Mouse (Mus musculus) small intestine, adult 2 months (tissue): Measurements from ENCODE around the gene Hist1h2bl. TPM values are rescaled to one million over a fixed set of nuclear protein-coding genes. Genes with fewer than 3 reads are reported as not detected.
"Not testable (repeated sequence)": the region's sequence is repeated elsewhere in the genome, so short reads cannot be mapped to it uniquely, and the experiment has no call there.

Source experiments
- H3K27ac ChIP-seq: fragments of 200-500 bp; 2 replicates; pipeline ENCODE4 v1.5.1; 2012; ENCODE audit warnings: low read depth, low read length, control low read depth, inconsistent platforms; ENCODE audit not compliant: insufficient read depth
- H3K27me3 ChIP-seq: fragments of 200-500 bp; 2 replicates; pipeline ENCODE4 v1.6.1; 2012; ENCODE audit warnings: mild to moderate bottlenecking, moderate library complexity, low read length, inconsistent platforms; ENCODE audit not compliant: control insufficient read depth, insufficient read depth
- H3K36me3 ChIP-seq: fragments of 200-500 bp; 2 replicates; pipeline ENCODE4 v1.6.1; 2012; ENCODE audit warnings: mild to moderate bottlenecking, low read length, control low read depth, inconsistent platforms; ENCODE audit not compliant: control insufficient read depth, insufficient read depth
- H3K4me1 ChIP-seq: fragments of 200-500 bp; 2 replicates; pipeline ENCODE4 v1.6.1; 2012; ENCODE audit warnings: low read length, inconsistent platforms, mixed read lengths; ENCODE audit not compliant: control insufficient read depth, insufficient read depth, insufficient read length
- H3K4me3 ChIP-seq: fragments of 200-500 bp; 2 replicates; pipeline ENCODE4 v1.5.1; 2012; ENCODE audit warnings: low read depth, mild to moderate bottlenecking, control low read depth, inconsistent platforms, low read length, moderate library complexity
- CTCF ChIP-seq: fragments of 200-500 bp; IDR thresholded peaks from 2 replicates; pipeline ENCODE4 v1.5.1; 2012; ENCODE audit warnings: low read depth, mild to moderate bottlenecking, control low read depth, inconsistent platforms, low read length, moderate library complexity, mixed read lengths; ENCODE audit not compliant: insufficient replicate concordance, insufficient read length; ENCODE audit errors: extremely low read depth
- POLR2A ChIP-seq: fragments of 200-500 bp; IDR thresholded peaks from 2 replicates; pipeline ENCODE4 v1.6.1; 2012; ENCODE audit warnings: low read depth, mild to moderate bottlenecking, control low read depth, inconsistent platforms, low read length, moderate library complexity
- WGBS: fragments of 180-500 bp; shearing (Covaris S2); methylation state at CpG from one replicate; pipeline ENCODE4 v1.1.7; 2018; 5-methylcytosine and 5-hydroxymethylcytosine counted together
- polyA plus RNA-seq: library from polyadenylated mRNA; depleted of rRNA; stranded (reverse); fragments of >200 nt; gene quantifications from 2 replicates; pipeline ENCODE4 v1.2.3, GENCODE M21; 2012

The Hist1h2bl gene
- polyA plus RNA-seq, 1 experiment = 15.7 TPM

DNA sequence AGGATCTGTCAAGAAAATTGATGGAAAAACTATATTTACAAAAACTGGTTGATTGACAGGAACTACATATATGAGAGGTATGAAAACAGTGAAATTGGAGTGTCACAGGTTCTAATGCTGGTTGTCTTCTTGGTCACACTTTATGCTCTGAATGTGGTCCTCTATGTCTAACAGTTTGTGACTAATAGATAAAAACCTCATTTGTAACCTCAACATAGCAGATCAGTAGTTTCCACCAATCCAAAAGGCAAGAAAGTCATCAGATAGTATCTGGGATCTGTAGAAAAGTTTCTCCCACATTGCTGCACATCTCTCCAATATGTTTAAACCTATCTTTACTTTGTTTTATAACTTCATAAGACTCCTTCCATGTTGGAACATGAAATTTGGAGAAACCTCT is 35.5 kb upstream of the Hist1h2bl start:
- Histone ChIP-seq H3K27me3 (no peaks in the 10 kb centered on the region), H3K4me1 (peaks cover 3% of the 10 kb centered on the region; the same call in 1 of the 2 replicates), H3K27ac (no peak overlapping the region), H3K4me3 (no peak overlapping the region), H3K36me3 (no peaks in the 10 kb centered on the region; the same call in 1 of the 2 replicates)
- TF ChIP-seq CTCF (no peak), POLR2A (no peak)

DNA sequence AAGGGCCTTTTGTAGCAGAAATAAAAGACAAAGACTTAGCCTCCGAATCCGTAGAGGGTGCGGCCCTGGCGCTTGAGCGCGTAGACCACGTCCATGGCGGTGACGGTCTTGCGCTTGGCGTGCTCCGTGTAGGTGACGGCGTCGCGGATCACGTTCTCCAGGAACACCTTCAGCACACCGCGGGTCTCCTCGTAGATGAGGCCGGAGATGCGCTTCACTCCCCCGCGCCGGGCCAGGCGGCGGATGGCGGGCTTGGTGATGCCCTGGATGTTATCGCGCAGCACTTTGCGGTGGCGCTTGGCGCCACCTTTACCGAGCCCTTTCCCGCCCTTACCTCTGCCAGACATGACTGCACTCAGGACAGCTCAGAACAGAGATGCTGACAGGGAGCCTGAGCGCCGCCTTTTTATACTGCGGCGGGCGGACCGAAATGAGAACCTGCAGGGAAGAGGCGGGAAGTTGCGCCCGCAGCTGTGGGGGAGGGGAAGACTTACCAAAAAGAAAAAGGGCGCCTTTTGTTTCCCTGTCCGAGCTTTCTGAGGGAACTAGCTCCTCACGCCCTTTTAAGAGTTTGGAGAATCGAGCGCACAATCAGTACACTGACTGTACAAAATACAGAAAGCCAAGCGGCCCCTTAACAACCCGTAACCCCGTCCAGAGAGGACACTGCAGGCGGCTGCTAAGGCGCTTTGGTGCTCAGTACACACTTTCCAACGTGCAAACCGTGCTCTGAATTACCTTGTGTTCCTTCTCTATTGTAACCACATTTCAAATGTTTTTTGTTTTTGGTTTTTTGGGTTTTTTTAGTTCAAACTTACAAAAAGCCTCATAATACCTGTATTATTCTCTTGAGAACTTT is 34.4 kb upstream of the Hist1h2bl start, which contains the start of gene Hist1h4k:
Gene Hist1h4k (minus strand): TSS at position 347 of the 859 bp plus-strand sequence.
- Histone ChIP-seq H3K27ac (peak within 1 kb of the TSS; percentile 71), H3K4me3 (peak within 1 kb of the TSS; percentile 66)
- WGBS = under 1% methylated on average over 54 of the region's 56 CpGs
- TF ChIP-seq POLR2A = peak; percentile 89
- not testable (repeated sequence) for H3K4me1 ChIP-seq, H3K27me3 ChIP-seq, H3K36me3 ChIP-seq

DNA sequence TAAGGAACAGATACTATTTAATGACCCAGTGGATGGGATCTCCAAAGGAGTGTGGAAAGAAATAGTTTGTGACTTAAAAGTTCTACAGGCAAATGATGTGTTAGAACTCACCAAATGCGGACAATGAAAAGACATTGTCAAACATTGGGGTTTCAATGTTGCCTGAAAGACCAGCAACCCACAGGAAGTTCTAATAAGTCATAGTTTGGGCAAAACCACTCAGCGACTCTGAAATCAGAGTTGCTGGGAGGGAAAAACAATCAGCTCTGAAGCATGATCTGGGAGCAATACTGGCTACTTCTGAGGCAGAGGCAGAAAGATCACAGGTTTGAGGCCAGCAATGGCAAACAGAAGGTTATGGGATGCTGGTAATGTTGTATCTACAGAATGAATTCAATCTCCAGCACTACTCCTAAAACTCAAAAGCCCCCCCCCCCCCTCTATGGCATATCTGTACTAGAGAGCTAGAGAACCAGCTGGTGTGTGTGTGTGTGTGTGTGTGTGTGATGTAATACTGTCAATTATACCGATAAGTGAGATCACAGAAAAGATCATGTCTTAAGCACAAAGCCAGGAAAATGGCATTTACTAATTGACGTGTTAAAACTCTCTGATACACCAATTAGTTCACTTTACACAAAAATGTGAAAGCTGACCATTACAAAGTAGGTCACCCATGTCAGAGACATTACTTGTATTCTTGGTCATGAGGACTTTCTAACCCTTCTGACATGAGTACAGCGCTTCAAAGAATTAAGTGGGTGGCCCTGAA is 33.6 kb upstream of the Hist1h2bl start:
- no peaks in the 10 kb centered on the region; the same call in 1 of the 2 replicates for H3K36me3 ChIP-seq
- TF ChIP-seq POLR2A (no peak), CTCF (no peak)
- 2% methylated on average over 5 of the region's 5 CpGs for WGBS
- H3K4me1 ChIP-seq = peaks cover 3% of the 10 kb centered on the region; the same call in 1 of the 2 replicates
- H3K4me3 ChIP-seq = peak overlapping the region; percentile 66
- no peaks in the 10 kb centered on the region for H3K27me3 ChIP-seq
- peak overlapping the region; percentile 71 for H3K27ac ChIP-seq

DNA sequence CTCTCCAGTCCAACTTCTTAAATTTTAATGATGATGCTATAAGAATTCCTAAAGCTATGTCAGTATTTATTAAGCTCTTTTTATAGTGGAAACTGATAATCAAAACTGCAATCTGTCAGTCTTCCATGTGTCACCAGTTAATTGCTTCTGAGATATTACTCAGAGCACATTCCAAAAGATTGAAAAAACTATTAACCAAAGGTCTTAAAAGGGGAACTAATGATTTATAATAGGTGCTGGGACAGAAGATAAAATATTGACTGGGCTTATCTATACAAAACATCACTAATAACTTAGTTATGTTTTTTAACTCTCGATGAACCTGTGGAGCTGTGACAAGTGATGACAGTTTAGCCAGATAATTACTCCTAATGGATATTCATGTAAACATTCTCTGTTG is 29.1 kb upstream of the Hist1h2bl start:
- H3K4me1 ChIP-seq = peaks cover 3% of the 10 kb centered on the region; the same call in 1 of the 2 replicates
- H3K36me3 ChIP-seq = no peaks in the 10 kb centered on the region; the same call in 1 of the 2 replicates
- no peak overlapping the region for H3K4me3 ChIP-seq
- no peak overlapping the region for H3K27ac ChIP-seq
- no peaks in the 10 kb centered on the region for H3K27me3 ChIP-seq
- WGBS = 29% methylated on average over 1 of the region's 1 CpGs
- no peak for TF ChIP-seq POLR2A
- TF ChIP-seq CTCF = no peak

DNA sequence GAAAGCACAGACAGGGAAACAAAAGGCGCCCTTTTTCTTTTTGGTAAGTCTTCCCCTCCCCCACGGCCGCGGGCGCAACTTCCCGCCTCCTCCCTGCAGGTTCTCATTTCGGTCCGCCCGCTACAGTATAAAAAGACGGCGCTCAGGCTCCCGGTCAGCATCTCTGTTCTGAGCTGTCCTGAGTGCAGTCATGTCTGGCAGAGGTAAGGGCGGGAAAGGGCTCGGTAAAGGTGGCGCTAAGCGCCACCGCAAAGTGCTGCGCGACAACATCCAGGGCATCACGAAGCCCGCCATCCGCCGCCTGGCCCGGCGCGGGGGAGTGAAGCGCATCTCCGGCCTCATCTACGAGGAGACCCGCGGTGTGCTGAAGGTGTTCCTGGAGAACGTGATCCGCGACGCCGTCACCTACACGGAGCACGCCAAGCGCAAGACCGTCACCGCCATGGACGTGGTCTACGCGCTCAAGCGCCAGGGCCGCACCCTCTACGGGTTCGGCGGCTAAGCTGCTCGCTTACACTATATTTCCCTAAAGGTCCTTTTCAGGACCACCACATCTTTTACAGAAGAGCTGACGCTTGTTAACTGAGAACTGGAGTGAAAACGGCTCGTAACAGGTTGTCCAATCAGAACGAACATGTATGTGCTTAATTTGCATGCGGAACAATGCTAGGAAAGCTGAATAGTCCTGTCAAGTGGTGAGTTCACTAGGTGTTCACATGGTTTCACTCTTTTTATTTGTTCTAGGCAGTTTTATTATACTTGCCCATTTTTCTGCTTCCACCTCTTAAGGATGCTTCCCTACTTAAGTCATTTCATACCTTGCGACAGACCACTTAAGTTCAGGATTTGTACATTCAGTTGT is 19.2 kb upstream of the Hist1h2bl start, which contains the start of gene Hist1h4j:
Gene Hist1h4j (plus strand): TSS at position 159 of the 862 bp plus-strand sequence.
- H3K4me1 ChIP-seq, H3K36me3 ChIP-seq, H3K27me3 ChIP-seq: not testable (repeated sequence)
- H3K4me3 ChIP-seq = peak within 1 kb of the TSS; percentile 61
- H3K27ac ChIP-seq = peak within 1 kb of the TSS; percentile 59
- peak; percentile 71; the same call in 1 of the 2 replicates for TF ChIP-seq POLR2A
- under 1% methylated on average over 48 of the region's 56 CpGs for WGBS

DNA sequence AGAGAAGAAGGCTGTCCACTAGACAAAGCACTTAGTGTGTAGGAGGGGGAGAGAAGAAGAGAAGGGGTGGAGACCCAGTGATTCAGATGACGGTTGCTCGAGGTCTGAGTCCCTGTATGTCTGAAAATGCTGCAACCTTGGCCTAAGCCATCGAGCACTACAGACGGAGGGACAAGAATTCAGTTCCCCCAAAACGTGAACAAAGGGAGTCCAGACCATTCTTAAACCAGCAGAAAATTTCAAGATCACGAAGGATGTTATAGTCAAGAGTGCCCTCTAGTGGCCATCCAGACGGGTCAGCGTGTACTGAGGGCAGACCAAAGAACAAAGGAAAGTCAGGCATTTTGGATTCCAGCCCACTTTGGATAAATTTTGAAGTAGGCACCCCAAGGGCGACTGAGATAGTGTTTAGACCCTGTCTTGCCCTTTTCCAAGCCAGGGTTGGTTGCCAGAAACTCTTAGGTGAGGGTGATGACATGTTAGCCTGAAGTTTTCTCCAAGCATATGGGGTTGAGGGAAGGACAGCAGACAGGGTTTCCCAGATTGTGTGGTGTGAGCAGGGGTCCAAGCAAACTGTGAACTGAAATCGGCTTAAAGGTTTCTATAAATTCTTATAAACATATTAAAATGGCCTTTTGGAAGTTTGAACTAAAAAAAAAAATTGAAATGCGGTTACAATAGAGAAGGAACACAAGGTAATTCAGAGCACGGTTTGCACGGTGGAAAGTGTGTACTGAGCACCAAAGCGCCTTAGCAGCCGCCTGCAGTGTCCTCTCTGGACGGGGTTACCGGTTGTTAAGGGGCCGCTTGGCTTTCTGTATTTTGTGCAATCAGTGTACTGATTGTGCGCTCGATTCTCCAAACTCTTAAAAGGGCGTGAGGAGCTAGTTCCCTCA is 18.3 kb upstream of the Hist1h2bl start:
- no peaks in the 10 kb centered on the region for H3K36me3 ChIP-seq
- no peaks in the 10 kb centered on the region; the same call in 1 of the 2 replicates for H3K4me1 ChIP-seq
- 0% methylated on average over 21 of the region's 21 CpGs for WGBS
- no peak for TF ChIP-seq POLR2A
- TF ChIP-seq CTCF = peak; percentile 80; the same call in 1 of the 2 replicates
- no peaks in the 10 kb centered on the region for H3K27me3 ChIP-seq
- peak overlapping the region; percentile 59 for H3K27ac ChIP-seq
- H3K4me3 ChIP-seq = peak overlapping the region; percentile 61
